Mouse (Mus musculus) myocyte (in vitro differentiated cells): ENCODE data around the gene Rsph9. TPM values are rescaled to one million over a fixed set of nuclear protein-coding genes. Genes with fewer than 3 reads are reported as not detected.

ENCODE experiments used
- H3K27me3 ChIP-seq: one replicate; pipeline ENCODE4 v1.6.1; 2011; ENCODE audit not compliant: control insufficient read depth, insufficient read depth, insufficient read length
- H3K36me3 ChIP-seq: one replicate; pipeline ENCODE4 v1.6.1; 2011; ENCODE audit not compliant: control insufficient read depth, insufficient read depth
- H3K4me2 ChIP-seq: one replicate; pipeline ENCODE4 v1.6.1; 2011; ENCODE audit warnings: low read depth, control low read depth
- H3K4me3 ChIP-seq: one replicate; pipeline ENCODE4 v1.5.1; 2011; ENCODE audit warnings: mild to moderate bottlenecking, control low read depth, moderate library complexity
- H3K79me2 ChIP-seq: one replicate; pipeline ENCODE4 v1.6.1; 2011; ENCODE audit not compliant: control insufficient read depth, insufficient read depth
- H3ac ChIP-seq: one replicate; pipeline ENCODE4 v1.6.1; 2011; ENCODE audit not compliant: control insufficient read depth, insufficient read length
- CEBPB ChIP-seq: IDR thresholded peaks from 2 replicates; pipeline ENCODE4 v1.6.1; 2011; ENCODE audit warnings: mild to moderate bottlenecking, moderate library complexity; ENCODE audit not compliant: poor library complexity, insufficient read depth, severe bottlenecking
- E2F4 ChIP-seq: IDR thresholded peaks from one replicate; pipeline ENCODE4 v1.6.1; 2011; ENCODE audit warnings: mild to moderate bottlenecking, control low read depth, moderate library complexity; ENCODE audit not compliant: insufficient read depth
- MAX ChIP-seq: IDR thresholded peaks from one replicate; pipeline ENCODE4 v1.6.1; 2011; ENCODE audit warnings: low read depth, mild to moderate bottlenecking, control low read depth
- MYOD1 ChIP-seq, 3 experiments: IDR thresholded peaks; one replicate each; pipeline ENCODE4 v1.6.1; 2011; ENCODE audit warnings: control low read depth in 2 of 3, low read depth in 2 of 3, mild to moderate bottlenecking in 2 of 3, moderate library complexity in 1 of 3; ENCODE audit not compliant: insufficient read length in 2 of 3, control insufficient read depth in 1 of 3
- MYOG ChIP-seq, 3 experiments: IDR thresholded peaks; one replicate each; pipeline ENCODE4 v1.6.1; 2011; ENCODE audit warnings: control low read depth in 2 of 3, low read depth in 2 of 3, mild to moderate bottlenecking in 2 of 3; ENCODE audit not compliant: insufficient read length in 2 of 3, control insufficient read depth in 1 of 3, insufficient read depth in 1 of 3
- POLR2A ChIP-seq: IDR thresholded peaks from one replicate; pipeline ENCODE4 v1.6.1; 2011; ENCODE audit warnings: low read depth, mild to moderate bottlenecking, control low read depth, moderate library complexity; ENCODE audit not compliant: insufficient read length
- POLR2AphosphoS2 ChIP-seq: IDR thresholded peaks from one replicate; pipeline ENCODE4 v1.6.1; 2011; ENCODE audit warnings: low read depth, control low read depth; ENCODE audit not compliant: insufficient read length
- REST ChIP-seq: IDR thresholded peaks from one replicate; pipeline ENCODE4 v1.6.1; 2011; ENCODE audit warnings: mild to moderate bottlenecking, control low read depth, moderate library complexity; ENCODE audit not compliant: insufficient read depth, insufficient read length
- SRF ChIP-seq: IDR thresholded peaks from one replicate; pipeline ENCODE4 v1.6.1; 2011; ENCODE audit warnings: low read depth; ENCODE audit not compliant: control insufficient read depth, insufficient read length
- TCF12 ChIP-seq: IDR thresholded peaks from one replicate; pipeline ENCODE4 v1.6.1; 2011; ENCODE audit warnings: mild to moderate bottlenecking, control low read depth; ENCODE audit not compliant: poor library complexity, insufficient read depth, severe bottlenecking
- TCF3 ChIP-seq: IDR thresholded peaks from one replicate; pipeline ENCODE4 v1.6.1; 2011; ENCODE audit warnings: low read depth, control low read depth; ENCODE audit not compliant: insufficient read length
- USF1 ChIP-seq: IDR thresholded peaks from one replicate; pipeline ENCODE4 v1.6.1; 2011; ENCODE audit warnings: low read depth, mild to moderate bottlenecking, control low read depth, moderate library complexity
- polyA plus RNA-seq: library from polyadenylated mRNA; unstranded; fragments of >200 nt; fragmentation: generic; extraction: Trizol; gene quantifications from one replicate; pipeline ENCODE4 v1.2.1, GENCODE M21; 2012; ENCODE audit warnings: missing spikeins

Gene Rsph9
- polyA plus RNA-seq, 1 experiment, result 3.6 TPM

DNA sequence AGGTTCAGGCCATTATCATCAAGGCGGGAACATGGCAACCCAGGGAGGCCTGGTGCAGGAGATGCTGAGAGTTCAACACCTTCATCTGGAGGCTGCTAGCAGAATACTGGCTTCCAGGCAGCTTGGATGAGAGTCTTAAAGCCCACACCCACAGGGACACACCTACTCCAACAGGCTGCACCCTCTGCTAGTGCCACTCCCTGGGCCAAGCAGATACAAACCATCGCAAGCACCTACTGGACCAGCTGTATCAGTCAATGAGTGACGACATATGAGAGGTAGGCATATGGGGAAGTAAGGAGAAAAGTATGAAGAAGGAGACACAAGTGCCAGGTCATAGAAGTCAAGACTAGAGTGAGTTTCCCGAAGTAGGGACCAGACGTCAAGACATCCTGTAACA lies 12.7 kb upstream of the Rsph9 start:
- no peaks in the 10 kb centered on the region for H3K27me3 ChIP-seq
- TF ChIP-seq TCF3 (no peak), MYOG (IDR thresholded peaks at IDR 0.05; ENCODE audit: control insufficient read depth in 1 of 3, insufficient read depth in 1 of 3, insufficient read length in 2 of 3, low read depth in 2 of 3) (no peak), TCF12 (no peak), CEBPB (no peak), MYOD1 (IDR thresholded peaks at IDR 0.05; ENCODE audit: control insufficient read depth in 1 of 3, insufficient read length in 2 of 3, low read depth in 2 of 3) (no peak), POLR2A (no peak), MAX (no peak), USF1 (no peak), POLR2AphosphoS2 (no peak), E2F4 (no peak), SRF (no peak), REST (no peak)
- H3K4me2 ChIP-seq, result no peak overlapping the region
- H3K79me2 ChIP-seq, result peaks cover 23% of the 10 kb centered on the region
- H3K4me3 ChIP-seq, result no peak overlapping the region
- H3K36me3 ChIP-seq, result no peaks in the 10 kb centered on the region
- no peak overlapping the region for H3ac ChIP-seq

DNA sequence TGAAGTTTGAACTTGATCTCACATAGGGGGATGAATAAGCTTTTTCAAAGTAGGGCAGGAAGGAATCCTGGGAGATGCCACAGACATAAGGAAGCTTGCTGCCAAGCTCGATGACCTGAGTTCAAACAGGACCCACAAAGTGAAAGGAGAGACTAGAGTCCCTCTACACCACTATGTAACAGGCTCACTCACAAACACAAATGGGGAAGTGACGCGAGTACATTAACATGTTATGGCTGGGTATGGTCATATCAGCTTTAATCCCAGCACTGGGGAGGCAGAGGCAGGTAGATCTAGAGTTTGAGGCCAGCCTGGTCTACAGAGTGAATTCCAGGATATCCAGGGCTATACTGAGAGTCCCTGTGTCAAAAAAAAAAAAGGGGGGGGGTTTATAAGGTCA lies 10.3 kb upstream of the Rsph9 start:
- Histone ChIP-seq H3K79me2 (peaks cover 24% of the 10 kb centered on the region), H3K27me3 (no peaks in the 10 kb centered on the region), H3K4me3 (no peak overlapping the region), H3ac (no peak overlapping the region), H3K4me2 (no peak overlapping the region), H3K36me3 (no peaks in the 10 kb centered on the region)
- TF ChIP-seq CEBPB, result no peak
- no peak for TF ChIP-seq E2F4
- no peak for TF ChIP-seq TCF3
- no peak for TF ChIP-seq POLR2AphosphoS2
- TF ChIP-seq USF1, result no peak

DNA sequence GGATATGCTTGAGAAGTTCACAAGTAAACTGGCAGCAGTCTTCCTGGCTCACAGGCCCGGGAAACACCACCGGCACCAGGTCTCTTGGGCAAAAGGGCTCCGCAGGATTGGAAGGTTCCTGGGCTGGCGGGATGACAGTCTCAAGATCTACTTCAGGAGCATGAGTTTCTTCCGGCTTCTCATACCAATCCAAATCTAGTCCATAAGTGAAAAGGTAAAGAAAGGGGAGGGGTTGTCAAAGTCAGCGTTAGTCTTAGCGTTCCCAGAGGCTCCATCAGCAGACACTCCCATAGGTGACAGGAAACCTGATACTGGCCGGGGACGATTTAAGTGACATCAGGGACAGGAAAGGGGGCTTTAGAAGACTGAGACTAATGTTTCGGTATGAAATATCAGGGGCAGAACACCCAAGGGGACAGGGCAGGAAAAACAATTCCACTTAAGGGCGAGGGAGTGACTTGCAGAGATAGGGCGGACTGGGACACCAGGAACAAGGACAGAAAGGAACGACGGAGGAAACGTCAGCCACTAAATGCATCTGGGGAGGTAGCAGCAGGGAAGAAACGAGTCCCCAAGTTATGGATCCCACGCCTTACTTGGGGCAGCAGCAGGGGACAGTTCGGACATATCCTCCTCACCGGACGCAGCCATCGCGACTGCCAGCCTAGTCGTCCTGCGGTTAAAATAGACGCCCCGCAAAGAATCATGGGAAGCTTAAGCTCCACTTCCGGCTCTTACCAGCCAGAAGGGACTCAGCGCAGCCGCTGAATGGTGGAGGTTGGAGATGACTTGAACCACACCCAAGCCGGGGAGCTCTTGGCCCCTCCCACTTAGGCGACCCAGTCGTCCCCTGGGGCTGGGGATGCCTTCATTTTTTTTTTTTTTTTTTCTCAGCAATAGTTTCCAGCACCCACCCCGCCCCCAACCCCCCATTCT lies 9.1 kb upstream of the Rsph9 start, which contains the start of gene Mad2l1bp:
TSS of gene Mad2l1bp (minus strand) at position 707 of the 936 bp plus-strand sequence.
- Histone ChIP-seq H3K27me3 (no peaks in the 10 kb centered on the region), H3K79me2 (peaks cover 24% of the 10 kb centered on the region)
- TF ChIP-seq E2F4, result peak; percentile 82
- TF ChIP-seq REST, result peak; percentile 37
- no peak for TF ChIP-seq MAX
- TF ChIP-seq USF1, result no peak
- TF ChIP-seq POLR2A, result peak; percentile 99
- TF ChIP-seq CEBPB, result no peak
- TF ChIP-seq POLR2AphosphoS2, result peak; percentile 100

DNA sequence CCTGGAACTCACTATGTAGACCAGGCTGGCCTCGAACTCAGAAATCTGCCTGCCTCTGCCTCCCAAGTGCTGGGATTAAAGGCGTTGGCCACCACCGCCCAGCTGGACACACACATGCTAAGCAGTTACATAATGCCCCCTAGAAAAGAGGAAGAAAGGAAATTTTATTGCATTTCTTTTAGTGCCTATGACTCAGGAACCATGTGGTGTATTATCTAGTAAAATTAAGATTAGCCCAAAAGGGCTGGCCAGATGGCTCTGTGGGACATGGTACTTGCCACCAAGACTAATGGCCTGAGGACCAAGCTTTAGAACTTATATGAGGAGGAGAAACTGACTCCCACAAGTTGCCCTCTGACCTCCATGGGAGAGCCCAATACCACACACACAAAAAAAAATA lies 4.1 kb downstream of the Rsph9 start:
- H3K36me3 ChIP-seq, result no peaks in the 10 kb centered on the region
- no peak overlapping the region for H3ac ChIP-seq
- no peak overlapping the region for H3K4me2 ChIP-seq
- no peak overlapping the region for H3K4me3 ChIP-seq
- H3K27me3 ChIP-seq, result no peaks in the 10 kb centered on the region
- TF ChIP-seq TCF12 (no peak), SRF (no peak), E2F4 (no peak), MYOG (IDR thresholded peaks at IDR 0.05; ENCODE audit: control insufficient read depth in 1 of 3, insufficient read depth in 1 of 3, insufficient read length in 2 of 3, low read depth in 2 of 3) (no peak), POLR2AphosphoS2 (no peak), REST (no peak), USF1 (no peak), POLR2A (no peak), CEBPB (no peak)
- no peaks in the 10 kb centered on the region for H3K79me2 ChIP-seq

More for the DNA sequence above, 9.1 kb upstream of the Rsph9 start, which contains the start of gene Mad2l1bp:
- Histone ChIP-seq H3K4me3 (peak within 1 kb of the TSS; percentile 76), H3ac (peak within 1 kb of the TSS; percentile 26), H3K4me2 (peak within 1 kb of the TSS; percentile 91), H3K36me3 (peaks cover 8% of the 10 kb centered on the region)

DNA sequence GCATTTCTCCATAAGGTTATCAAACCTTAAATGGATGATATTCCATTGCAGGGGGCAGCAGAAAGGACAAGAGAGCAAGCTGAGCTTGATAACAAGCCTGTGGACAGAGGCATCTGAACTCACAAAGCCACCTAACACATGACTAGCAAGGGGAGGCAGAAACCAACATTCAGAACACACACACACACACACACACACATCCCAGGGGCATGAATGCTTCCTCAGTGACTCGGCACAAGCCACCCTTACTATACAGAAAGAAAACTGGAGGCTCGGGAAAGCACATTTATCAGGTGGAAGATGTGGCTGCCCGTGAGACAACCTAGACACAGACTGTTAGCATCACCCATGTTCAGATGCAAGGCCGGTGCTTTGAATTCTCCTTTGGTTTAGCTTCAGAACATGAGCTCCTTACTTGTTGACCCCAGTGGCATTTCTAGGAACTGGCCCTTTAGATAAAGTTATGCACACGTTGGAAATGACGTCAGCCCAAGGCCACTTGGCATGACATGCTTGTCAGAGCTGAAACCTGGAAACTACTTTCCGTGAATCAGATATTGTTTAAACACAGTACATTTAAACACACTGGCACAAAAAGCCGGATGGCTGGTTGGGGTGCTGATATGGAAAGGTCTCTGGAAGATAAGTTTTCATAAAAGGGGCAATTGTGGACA lies 5.3 kb downstream of the Rsph9 start:
- Histone ChIP-seq H3ac (no peak overlapping the region), H3K4me3 (no peak overlapping the region), H3K27me3 (no peaks in the 10 kb centered on the region), H3K4me2 (no peak overlapping the region), H3K79me2 (no peaks in the 10 kb centered on the region), H3K36me3 (no peaks in the 10 kb centered on the region)
- TF ChIP-seq SRF, result no peak
- no peak for TF ChIP-seq TCF3
- TF ChIP-seq POLR2AphosphoS2, result no peak
- TF ChIP-seq MYOD1 (IDR thresholded peaks at IDR 0.05; ENCODE audit: control insufficient read depth in 1 of 3, insufficient read length in 2 of 3, low read depth in 2 of 3), result no peak
- no peak for TF ChIP-seq USF1
- TF ChIP-seq E2F4, result no peak
- TF ChIP-seq POLR2A, result no peak
- no peak for TF ChIP-seq REST
- TF ChIP-seq MAX, result no peak
- no peak for TF ChIP-seq CEBPB
- no peak for TF ChIP-seq MYOG (IDR thresholded peaks at IDR 0.05; ENCODE audit: control insufficient read depth in 1 of 3, insufficient read depth in 1 of 3, insufficient read length in 2 of 3, low read depth in 2 of 3)
- no peak for TF ChIP-seq TCF12
